In genomic region chr13:34646240-34646750, GRCm38 (mm10) we compare ENCODE assay signal across 19 mouse cellular contexts. TPM values are rescaled to one million over a fixed set of nuclear protein-coding genes. Genes with fewer than 3 reads are reported as not detected.
DNase-seq lines count a peak whose midpoint lies in the region; ATAC-seq and TF ChIP-seq lines count a peak whose summit lies in the region.
"Had no signal": no experiment of that assay in that cellular context is flagged by ENCODE, and none has a peak within 500 bp of the region (broad histone marks: within the 10 kb centered on the region; RNA-seq: fewer than 3 reads in every experiment).

No protein-coding gene starts in this region.

- TF ChIP-seq EP300 in lung, postnatal 0 days (IDR thresholded peaks at IDR 0.05), result no peak

- H3K4me2 ChIP-seq in heart, embryonic 13.5 days, result peak overlapping the region; percentile 95
- no peak overlapping the region for H3K4me2 ChIP-seq in lung, embryonic 15.5 days
- no peak overlapping the region for H3K4me2 ChIP-seq in lung, postnatal 0 days (replicated peaks; ENCODE audit: low read depth, low read length)
- H3K4me2 ChIP-seq: limb, embryonic 12.5 days; liver, embryonic 12.5 days had no signal

- no peak for DNase-seq in heart, postnatal 36 days
- no peak for DNase-seq in lung, postnatal 14 days
- peak; percentile 63 for DNase-seq in lung, postnatal 0 days (ENCODE audit: low spot score)
- DNase-seq in lung, postnatal 4 days, result peak; percentile 34 to 48
- DNase-seq in kidney, postnatal 10 days, result no peak
- DNase-seq: adrenal gland, adult 8-10 months; cerebellum, adult 11-12 months; cerebellum, postnatal 10 days; kidney, postnatal 36 days; thymus, adult 18-20 months; thymus, postnatal 4 days had no signal

- H3K27ac ChIP-seq in heart, embryonic 13.5 days (replicated peaks), result no peak overlapping the region
- H3K27ac ChIP-seq in lung, embryonic 15.5 days, result no peak overlapping the region
- no peak overlapping the region for H3K27ac ChIP-seq in lung, postnatal 0 days (ENCODE audit: low read length)
- H3K27ac ChIP-seq: embryonic facial prominence, embryonic 10.5 days; limb, embryonic 12.5 days; liver, embryonic 12.5 days; macrophage had no signal

- no peak for ATAC-seq in heart, embryonic 13.5 days (ENCODE audit: extremely low read depth, insufficient number of reproducible peaks, low FRiP score, low TSS enrichment)
- peak; percentile 33; the same call in 1 of the 2 replicates for ATAC-seq in lung, embryonic 15.5 days (ENCODE audit: borderline replicate concordance, extremely low read depth, low FRiP score, low TSS enrichment)
- peak; percentile 51 for ATAC-seq in lung, postnatal 0 days
- ATAC-seq: intestine, postnatal 0 days; liver, embryonic 12.5 days had no signal

- 0 out of 2 replicates have a peak, but pooled peaks cover 7% of the 10 kb centered on the region for H3K36me3 ChIP-seq in heart, embryonic 13.5 days
- no peaks in the 10 kb centered on the region for H3K36me3 ChIP-seq in lung, embryonic 15.5 days
- H3K36me3 ChIP-seq in lung, postnatal 0 days (ENCODE audit: insufficient read depth, low read length), result no peaks in the 10 kb centered on the region
- H3K36me3 ChIP-seq: embryonic facial prominence, embryonic 10.5 days; limb, embryonic 12.5 days; liver, embryonic 12.5 days had no signal

- no peak overlapping the region for H3K4me3 ChIP-seq in heart, embryonic 13.5 days
- no peak overlapping the region for H3K4me3 ChIP-seq in lung, embryonic 15.5 days
- H3K4me3 ChIP-seq in lung, postnatal 0 days (ENCODE audit: low read depth, low read length), result no peak overlapping the region
- H3K4me3 ChIP-seq: embryonic facial prominence, embryonic 10.5 days; limb, embryonic 12.5 days; liver, embryonic 12.5 days had no signal

- H3K4me1 ChIP-seq in heart, embryonic 13.5 days, result peaks cover 68% of the 10 kb centered on the region
- H3K4me1 ChIP-seq in lung, embryonic 15.5 days, result peaks cover 16% of the 10 kb centered on the region
- H3K4me1 ChIP-seq in lung, postnatal 0 days (ENCODE audit: insufficient read depth, low read depth, low read length), result peaks cover 7% of the 10 kb centered on the region; the same call in 1 of the 2 replicates

- H3K9ac ChIP-seq in heart, embryonic 13.5 days, result no peak overlapping the region
- no peak overlapping the region for H3K9ac ChIP-seq in lung, embryonic 15.5 days
- H3K9ac ChIP-seq in lung, postnatal 0 days (replicated peaks; ENCODE audit: low read depth), result no peak overlapping the region
- H3K9ac ChIP-seq: limb, embryonic 12.5 days; liver, embryonic 12.5 days had no signal

- 37% methylated on average over 7 of the region's 7 CpGs for WGBS in heart, embryonic 13.5 days
- WGBS in lung, embryonic 15.5 days, result 42% methylated on average over 7 of the region's 7 CpGs
- WGBS in lung, postnatal 0 days, result 44% methylated on average over 7 of the region's 7 CpGs

- H3K9me3 ChIP-seq in heart, embryonic 13.5 days, result no peaks in the 10 kb centered on the region
- no peaks in the 10 kb centered on the region for H3K9me3 ChIP-seq in lung, embryonic 15.5 days
- H3K9me3 ChIP-seq in lung, postnatal 0 days (ENCODE audit: low read length), result no peaks in the 10 kb centered on the region
- H3K9me3 ChIP-seq: embryonic facial prominence, embryonic 10.5 days; limb, embryonic 12.5 days; liver, embryonic 12.5 days had no signal

- peaks cover 17% of the 10 kb centered on the region; the same call in 1 of the 2 replicates for H3K27me3 ChIP-seq in heart, embryonic 13.5 days (replicated peaks)
- H3K27me3 ChIP-seq in lung, embryonic 15.5 days, result peaks cover 33% of the 10 kb centered on the region
- peaks cover 4% of the 10 kb centered on the region; the same call in 1 of the 2 replicates for H3K27me3 ChIP-seq in lung, postnatal 0 days (replicated peaks; ENCODE audit: insufficient read depth, low read length)

- intact Hi-C loops in heart, postnatal 36 days (cut with DNase I), result no loop called here

- 0 out of 2 replicates have a peak, but pooled peaks have one; percentile 11 for TF ChIP-seq CTCF in lung, postnatal 0 days (IDR thresholded peaks at IDR 0.05)

RNA-seq across cellular contexts. Expression of gene Pxdc1, which starts 7.0 kb away (rescaled TPM):
- 14.6 and 21.4 TPM in 2 replicates for polyA plus RNA-seq in heart, embryonic 13.5 days (2015; fragmentation: Nextera tagmentation; extraction: Ambion mirVana)
- total RNA-seq in heart, postnatal 36 days (2021), result 10 to 100 TPM; 13.6 to 15.1 TPM
- polyA plus RNA-seq in lung, embryonic 15.5 days (2015; fragmentation: Nextera tagmentation; extraction: Ambion mirVana), result 6.6 and 7.3 TPM in 2 replicates
- polyA plus RNA-seq in lung, postnatal 0 days (2015; fragmentation: Nextera tagmentation; extraction: Ambion mirVana), result 30.7 and 44.3 TPM in 2 replicates
- total RNA-seq: MEL had no signal

Comparison
In these comparisons a context has a peak if more than half of its experiments do, and no peak if none do; other contexts are left out.
1. DNase-seq: peak in lung, postnatal 0 days (single experiment) and lung, postnatal 4 days (2 of 2); none in heart, postnatal 36 days (0 of 2), lung, postnatal 14 days (single experiment) and kidney, postnatal 10 days (single experiment).